Mouse (Mus musculus) T-helper 1 cell (primary cell): Measurements from ENCODE around the gene Olfr777.

Experiments used
- in situ Hi-C: fragments of 300-600 bp; cut with MboI, MseI; formaldehyde crosslinking; loops from one replicate; pipeline ENCODE4 v1.15.1; 2025; ENCODE audit warnings: high pct_unique_total_duplicates

The Olfr777 gene

DNA sequence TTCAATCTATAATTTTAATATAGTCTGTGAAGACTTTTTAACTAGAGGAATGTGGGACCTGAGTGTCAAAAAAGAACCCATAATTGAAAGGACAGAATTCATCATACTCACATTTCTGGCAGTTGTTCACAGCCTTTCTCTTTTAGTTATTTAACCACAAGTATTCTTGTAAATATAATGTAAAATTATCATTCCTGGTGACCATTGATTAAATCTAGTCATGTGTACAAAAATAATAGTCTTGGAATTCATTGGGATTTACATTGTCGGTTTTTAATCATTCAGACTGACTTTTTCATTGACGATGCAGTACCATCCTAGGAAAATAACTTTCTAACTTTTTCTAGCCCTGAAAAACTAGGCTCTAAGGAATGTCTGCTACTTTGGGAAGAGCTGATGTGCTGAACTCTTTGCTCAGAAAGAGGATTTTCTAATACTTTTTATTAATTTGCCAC, at the start of gene Olfr777:
Gene Olfr777 (minus strand): TSS at position 405 of the 455 bp plus-strand sequence.
- in situ Hi-C loops: no loop called here

GRCm38 (mm10) chr10:129317817-129318216, 46.5 kb upstream of the Olfr777 start, which contains the start of gene Olfr780:
Gene Olfr780, plus strand, starts transcription at chr10:129318117.
- in situ Hi-C loops: no loop called here

GRCm38 (mm10) chr10:129313521-129313920, 42.2 kb upstream of the Olfr777 start:
- in situ Hi-C loops: loop anchor here (5.0 kb wide), 1 partner anchor 39 kb away; no protein-coding TSS in a partner anchor

GRCm38 (mm10) chr10:129312973-129313372, 41.7 kb upstream of the Olfr777 start:
- in situ Hi-C loops: loop anchor here (5.0 kb wide), 1 partner anchor 39 kb away; no protein-coding TSS in a partner anchor

DNA sequence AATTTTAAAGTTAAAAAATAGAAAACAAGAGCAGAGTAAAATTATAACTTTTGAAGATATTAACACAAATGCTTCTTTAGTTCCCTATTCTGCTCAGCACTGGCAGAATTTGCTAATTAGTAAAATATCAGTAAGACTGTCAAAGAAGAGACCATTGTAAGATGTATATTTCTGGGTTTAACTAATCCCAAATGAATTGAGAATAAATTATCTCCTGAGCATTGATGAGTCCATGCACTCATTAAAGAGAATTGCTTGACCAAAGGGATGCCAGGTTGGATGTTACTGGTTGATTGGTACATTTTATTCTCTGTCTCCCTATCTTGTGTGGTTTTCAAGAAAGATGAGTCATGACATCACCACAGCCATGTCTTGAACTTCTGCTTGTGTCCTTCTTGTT, 12.5 kb downstream of the Olfr777 start, which contains the start of gene Olfr776:
Gene Olfr776 (plus strand): TSS at position 301 of the 400 bp plus-strand sequence.
- in situ Hi-C loops: no loop called here

DNA sequence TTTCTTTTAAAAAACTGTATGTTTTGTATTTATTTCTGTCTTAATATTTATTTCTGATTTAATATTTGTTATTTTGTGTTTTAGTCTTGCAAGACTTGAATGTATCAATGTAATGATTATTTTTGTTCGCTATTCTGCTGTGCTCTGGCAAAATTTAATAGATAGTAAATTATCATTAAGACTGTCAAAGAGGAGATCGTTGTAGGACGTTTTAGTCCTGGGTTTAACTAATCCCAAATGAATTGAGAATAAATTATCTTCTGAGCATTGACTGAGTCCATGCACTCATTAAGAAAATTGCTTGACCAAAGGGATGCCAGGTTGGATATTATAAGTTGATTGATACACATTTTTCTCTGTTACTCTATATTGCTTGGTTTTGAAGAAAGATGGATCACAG, 23.2 kb downstream of the Olfr777 start, which contains the start of gene Olfr775:
Gene Olfr775 (plus strand): TSS at position 301 of the 400 bp plus-strand sequence.
- in situ Hi-C loops: no loop called here

DNA sequence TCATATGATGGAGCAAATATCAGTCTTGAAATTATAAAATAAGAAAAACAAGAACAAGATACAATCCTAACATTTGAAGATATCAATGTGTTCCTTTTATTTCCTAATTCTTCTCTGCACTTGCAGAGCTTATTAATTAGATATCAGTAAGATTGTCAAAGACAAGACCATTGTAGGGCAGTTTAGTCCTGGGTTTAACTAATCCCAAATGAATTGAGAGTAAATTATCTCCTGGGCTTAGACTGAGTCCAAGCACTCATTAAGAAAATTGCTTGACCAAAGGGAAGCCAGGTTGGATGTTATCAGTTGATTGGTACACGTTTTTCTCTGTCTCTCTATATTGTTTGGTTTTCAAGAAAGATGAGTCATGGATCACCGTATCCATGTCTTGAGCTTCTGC, 35.4 kb downstream of the Olfr777 start, which contains the start of gene Olfr774:
Gene Olfr774 (plus strand): TSS at position 301 of the 400 bp plus-strand sequence.
- in situ Hi-C loops: no loop called here

GRCm38 (mm10) chr10:129230737-129231136, 40.5 kb downstream of the Olfr777 start:
- in situ Hi-C loops: no loop called here
